ENCODE assay signal across 18 mouse cellular contexts in genomic region chr11:47093296-47093912, GRCm38 (mm10).
A peak's percentile ranks its signal among the peaks of the same experiment; 100 is the strongest.
DNase-seq lines count a peak whose midpoint lies in the region; ATAC-seq lines count a peak whose summit lies in the region.
"Had no signal": no experiment of that assay in that cellular context is flagged by ENCODE, and none has a peak within 500 bp of the region (broad histone marks: within the 10 kb centered on the region; RNA-seq: fewer than 3 reads in every experiment).

No protein-coding gene starts in this region.

- peak; percentile 59; the same call in 1 of the 2 replicates for ATAC-seq in kidney, embryonic 16.5 days (ENCODE audit: low FRiP score, low TSS enrichment)
- ATAC-seq in stomach, embryonic 14.5 days (ENCODE audit: insufficient number of reproducible peaks, insufficient read depth, low FRiP score, low read depth) = peak; percentile 28; the same call in 1 of the 2 replicates
- no peak for ATAC-seq in forebrain, embryonic 11.5 days (replicated peaks; ENCODE audit: low FRiP score)
- ATAC-seq: midbrain, embryonic 15.5 days had no signal

- H3K9me3 ChIP-seq in kidney, embryonic 16.5 days (ENCODE audit: low read length) = no peaks in the 10 kb centered on the region
- no peaks in the 10 kb centered on the region for H3K9me3 ChIP-seq in stomach, embryonic 14.5 days (ENCODE audit: control insufficient read depth, low read depth, low read length)
- H3K9me3 ChIP-seq in forebrain, embryonic 11.5 days (ENCODE audit: control insufficient read depth, low read length) = no peaks in the 10 kb centered on the region
- H3K9me3 ChIP-seq: embryonic facial prominence, embryonic 15.5 days; hindbrain, embryonic 15.5 days; megakaryocyte, embryonic 14.5 days; midbrain, embryonic 15.5 days; neural tube, embryonic 15.5 days had no signal

- no peak overlapping the region for H3K4me3 ChIP-seq in kidney, embryonic 16.5 days (ENCODE audit: low read length)
- no peak overlapping the region for H3K4me3 ChIP-seq in stomach, embryonic 14.5 days (ENCODE audit: low read depth, low read length)
- H3K4me3 ChIP-seq in forebrain, embryonic 11.5 days (ENCODE audit: low read depth, low read length) = no peak overlapping the region
- H3K4me3 ChIP-seq: embryonic facial prominence, embryonic 15.5 days; hindbrain, embryonic 15.5 days; megakaryocyte, embryonic 14.5 days; midbrain, embryonic 15.5 days; neural tube, embryonic 15.5 days had no signal

- H3K9ac ChIP-seq in kidney, embryonic 16.5 days (replicated peaks; ENCODE audit: low read length) = no peak overlapping the region
- no peak overlapping the region for H3K9ac ChIP-seq in stomach, embryonic 14.5 days (replicated peaks; ENCODE audit: low read depth, low read length)
- H3K9ac ChIP-seq in forebrain, embryonic 11.5 days (ENCODE audit: low read length) = no peak overlapping the region
- H3K9ac ChIP-seq: embryonic facial prominence, embryonic 15.5 days; hindbrain, embryonic 15.5 days; midbrain, embryonic 15.5 days; neural tube, embryonic 15.5 days had no signal

- peak; percentile 13 for DNase-seq in brain, adult 2 months (ENCODE audit: low read depth, low spot score)
- peak; percentile 8 for DNase-seq in kidney, adult 11 months
- DNase-seq in adrenal gland, adult 8-10 months = no peak
- no peak for DNase-seq in forebrain, embryonic 11.5 days (ENCODE audit: low spot score)
- DNase-seq in adrenal gland, adult (ENCODE audit: inconsistent age in 2 of 2, low spot score in 1 of 2) = no peak
- DNase-seq: adrenal gland, postnatal 25 days; cerebellum, adult 11-12 months; cerebellum, postnatal 14 days; heart, postnatal 4 days; lung, adult 18-20 months had no signal

- 26% methylated on average over 5 of the region's 5 CpGs for WGBS in kidney, embryonic 16.5 days
- WGBS in stomach, embryonic 14.5 days = 44% methylated on average over 5 of the region's 5 CpGs
- WGBS in forebrain, embryonic 11.5 days = 88% methylated on average over 5 of the region's 5 CpGs

- no peaks in the 10 kb centered on the region for H3K36me3 ChIP-seq in kidney, embryonic 16.5 days (ENCODE audit: insufficient read depth, low read length)
- no peaks in the 10 kb centered on the region for H3K36me3 ChIP-seq in stomach, embryonic 14.5 days (ENCODE audit: control insufficient read depth, insufficient read depth, low read length)
- no peaks in the 10 kb centered on the region for H3K36me3 ChIP-seq in forebrain, embryonic 11.5 days (ENCODE audit: control insufficient read depth, insufficient read depth, low read length)
- H3K36me3 ChIP-seq: embryonic facial prominence, embryonic 15.5 days; hindbrain, embryonic 15.5 days; midbrain, embryonic 15.5 days; neural tube, embryonic 15.5 days had no signal

- H3K27ac ChIP-seq in kidney, embryonic 16.5 days (ENCODE audit: low read length) = peak overlapping the region; percentile 44
- peak overlapping the region; percentile 61; the same call in 1 of the 2 replicates for H3K27ac ChIP-seq in stomach, embryonic 14.5 days (ENCODE audit: low read length)
- H3K27ac ChIP-seq in forebrain, embryonic 11.5 days (ENCODE audit: low read depth, low read length) = no peak overlapping the region
- H3K27ac ChIP-seq: embryonic facial prominence, embryonic 15.5 days; hindbrain, embryonic 15.5 days; midbrain, embryonic 15.5 days; neural tube, embryonic 15.5 days had no signal

- no peak overlapping the region for H3K4me2 ChIP-seq in kidney, embryonic 16.5 days (replicated peaks; ENCODE audit: low read depth, low read length)
- no peak overlapping the region for H3K4me2 ChIP-seq in stomach, embryonic 14.5 days (replicated peaks; ENCODE audit: low read depth, low read length)
- H3K4me2 ChIP-seq in forebrain, embryonic 11.5 days (ENCODE audit: low read depth, low read length, severe bottlenecking) = no peak overlapping the region
- H3K4me2 ChIP-seq: embryonic facial prominence, embryonic 15.5 days; hindbrain, embryonic 15.5 days; liver, embryonic 11.5 days; midbrain, embryonic 15.5 days; neural tube, embryonic 15.5 days had no signal

- no peaks in the 10 kb centered on the region for H3K27me3 ChIP-seq in kidney, embryonic 16.5 days (ENCODE audit: insufficient read depth, low read length)
- H3K27me3 ChIP-seq in stomach, embryonic 14.5 days (ENCODE audit: control insufficient read depth, insufficient read depth, low read length) = no peaks in the 10 kb centered on the region
- no peaks in the 10 kb centered on the region for H3K27me3 ChIP-seq in forebrain, embryonic 11.5 days (ENCODE audit: control insufficient read depth, insufficient read depth, low read length)
- H3K27me3 ChIP-seq: embryonic facial prominence, embryonic 15.5 days; hindbrain, embryonic 15.5 days; megakaryocyte, embryonic 14.5 days; midbrain, embryonic 15.5 days; neural tube, embryonic 15.5 days had no signal

- peaks cover 5% of the 10 kb centered on the region for H3K4me1 ChIP-seq in kidney, embryonic 16.5 days (ENCODE audit: insufficient read depth, low read length)
- no peaks in the 10 kb centered on the region for H3K4me1 ChIP-seq in stomach, embryonic 14.5 days (ENCODE audit: control insufficient read depth, insufficient read depth, low read length)
- no peaks in the 10 kb centered on the region for H3K4me1 ChIP-seq in forebrain, embryonic 11.5 days (replicated peaks; ENCODE audit: control insufficient read depth, insufficient read depth, low read length)
- H3K4me1 ChIP-seq: embryonic facial prominence, embryonic 15.5 days; hindbrain, embryonic 15.5 days; megakaryocyte, embryonic 14.5 days; midbrain, embryonic 15.5 days; neural tube, embryonic 15.5 days had no signal

Comparison
In these comparisons a context has a peak if more than half of its experiments do, and no peak if none do; other contexts are left out.
1. DNase-seq: peak in brain, adult 2 months (single experiment) and kidney, adult 11 months (single experiment); none in adrenal gland, adult 8-10 months (single experiment), forebrain, embryonic 11.5 days (single experiment) and adrenal gland, adult (0 of 2).